Mouse (Mus musculus): ENCODE data around the gene Fuca2. TPM values are rescaled to one million over a fixed set of nuclear protein-coding genes. Genes with fewer than 3 reads are reported as not detected.

The Fuca2 gene
- 10 to 100 TPM; 56.8 to 58.1 TPM for total RNA-seq (2023)

GRCm38 (mm10) chr10:13499331-13499730 is at the start of gene Fuca2:
Gene Fuca2, plus strand, starts transcription at chr10:13499540.

GRCm38 (mm10) chr10:13473833-13474567 is 25.3 kb upstream of the Fuca2 start, which contains the start of gene Phactr2:
Gene Phactr2, minus strand, starts transcription at chr10:13474412.

GRCm38 (mm10) chr10:13552646-13553497 is 53.5 kb downstream of the Fuca2 start, which contains the start of the genes Adat2 and Pex3:
Gene Adat2, plus strand, starts transcription at chr10:13552894.
Gene Pex3, minus strand, starts transcription at chr10:13553142.

Other genes starting within 250 kb of the Fuca2 start
- 10 to 100 TPM; 65.8 to 73.9 TPM for gene Phactr2, start 25.1 kb upstream of the Fuca2 start, total RNA-seq (2023)
- gene Adat2, start 53.4 kb downstream of the Fuca2 start, total RNA-seq (2023) = 1 to 10 TPM; 6.0 to 9.0 TPM
- gene Pex3, start 53.6 kb downstream of the Fuca2 start, total RNA-seq (2023) = 10 to 100 TPM; 13.2 to 14.3 TPM